Mouse (Mus musculus) megakaryocyte-erythroid progenitor cell, adult 5 weeks (primary cell): ENCODE results near the gene 4930503E14Rik. TPM values are rescaled to one million over a fixed set of nuclear protein-coding genes. Genes with fewer than 3 reads are reported as not detected.

ENCODE experiments used
- polyA plus RNA-seq: library from polyadenylated mRNA; stranded (reverse); fragments of >175 nt; gene quantifications from 2 replicates; pipeline ENCODE4 v1.2.3, GENCODE M21; 2012

4930503E14Rik gene
- not detected in 2 replicates for polyA plus RNA-seq

GRCm38 (mm10) chr14:44213154-44213553 lies at the start of gene 4930503E14Rik:
TSS of gene 4930503E14Rik (minus strand) at chr14:44213254.

GRCm38 (mm10) chr14:44197361-44197760 lies 15.7 kb downstream of the 4930503E14Rik start, which contains the start of gene Gm8212:
TSS of gene Gm8212 (plus strand) at chr14:44197661.

GRCm38 (mm10) chr14:44123551-44123950 lies 89.5 kb downstream of the 4930503E14Rik start, which contains the start of gene Gm3327:
TSS of gene Gm3327 (plus strand) at chr14:44123851.

Other genes starting within 250 kb of the 4930503E14Rik start
- not detected in 2 replicates for gene Ang6, start 211.0 kb downstream of the 4930503E14Rik start, polyA plus RNA-seq
- 0.19 and 1.2 TPM in 2 replicates for gene Ear2, start 110.6 kb downstream of the 4930503E14Rik start, polyA plus RNA-seq
- not detected in 2 replicates for gene Gm3327, start 89.4 kb downstream of the 4930503E14Rik start, polyA plus RNA-seq
- not detected in 2 replicates for gene Gm8212, start 15.6 kb downstream of the 4930503E14Rik start, polyA plus RNA-seq
- gene Gm8220, start 72.3 kb upstream of the 4930503E14Rik start, polyA plus RNA-seq: not detected in 2 replicates
- gene Gm5930, start 125.3 kb upstream of the 4930503E14Rik start, polyA plus RNA-seq: not detected in 2 replicates
- gene Gm8229, start 152.1 kb upstream of the 4930503E14Rik start, polyA plus RNA-seq: not detected in 2 replicates
- not detected in 2 replicates for gene Gm3371, start 197.4 kb upstream of the 4930503E14Rik start, polyA plus RNA-seq
- gene Gm8232, start 220.4 kb upstream of the 4930503E14Rik start, polyA plus RNA-seq: not detected in 2 replicates